Mouse (Mus musculus): ENCODE data around the gene Olfr1499. TPM values are rescaled to one million over a fixed set of nuclear protein-coding genes. Genes with fewer than 3 reads are reported as not detected.
"Not testable (repeated sequence)": the region's sequence is repeated elsewhere in the genome, so short reads cannot be mapped to it uniquely, and the experiment has no call there.

Gene Olfr1499
- not detected in 2 replicates for polyA plus RNA-seq (2015; fragmentation: Nextera tagmentation; extraction: Ambion mirVana)

DNA sequence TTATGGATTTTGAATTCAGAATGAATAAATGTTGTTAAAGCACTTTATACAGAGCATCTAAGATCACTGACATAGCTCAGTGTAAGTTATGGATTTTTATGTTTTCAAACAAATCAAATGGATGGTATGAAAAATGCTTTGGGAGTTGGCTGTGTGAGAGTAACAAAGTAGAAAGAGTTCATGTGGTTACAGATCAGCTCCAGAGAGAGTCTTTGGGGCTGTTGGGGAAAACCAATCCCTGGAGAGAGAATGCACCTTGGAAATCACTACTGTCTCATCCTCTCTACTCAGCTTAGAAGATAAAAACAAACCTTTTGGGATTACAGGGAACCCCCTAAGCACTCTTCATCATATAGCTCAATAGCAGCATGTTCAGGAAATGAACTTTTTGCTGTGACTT is at the start of gene Olfr1499:
TSS of gene Olfr1499 (minus strand) at position 101 of the 400 bp plus-strand sequence.
- no peak for ATAC-seq (ENCODE audit: insufficient number of reproducible peaks, insufficient read depth, low FRiP score, low TSS enrichment, low read depth)
- Histone ChIP-seq H3K4me1 (no peaks in the 10 kb centered on the region), H3K27me3 (no peaks in the 10 kb centered on the region), H3K4me3 (no peak within 1 kb of the TSS), H3K9ac (no peak within 1 kb of the TSS), H3K4me2 (no peak within 1 kb of the TSS), H3K9me3 (no peaks in the 10 kb centered on the region), H3K36me3 (no peaks in the 10 kb centered on the region), H3K27ac (no peak within 1 kb of the TSS)

DNA sequence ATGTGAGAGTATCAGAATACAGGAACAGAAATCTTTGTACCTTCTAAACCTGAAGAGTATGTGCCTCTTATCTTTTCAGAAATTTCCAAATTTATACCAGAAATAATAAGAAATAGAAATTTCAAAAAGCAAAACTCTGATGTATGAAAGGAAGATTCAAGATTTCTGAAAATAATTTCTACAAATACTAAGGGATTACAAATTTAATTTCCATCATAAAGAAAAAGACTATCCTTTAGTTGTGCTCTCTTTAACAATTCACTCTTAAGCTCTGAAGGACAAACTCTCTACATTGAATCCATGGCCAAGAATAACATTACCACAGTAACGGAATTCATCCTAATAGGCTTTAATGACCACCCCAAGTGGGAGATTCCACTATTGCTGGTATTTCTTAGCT is 42.2 kb upstream of the Olfr1499 start, which contains the start of gene Olfr1502:
TSS of gene Olfr1502 (plus strand) at position 301 of the 400 bp plus-strand sequence.
- H3K4me1 ChIP-seq = no peaks in the 10 kb centered on the region
- no peak within 1 kb of the TSS for H3K9ac ChIP-seq
- H3K4me3 ChIP-seq = no peak within 1 kb of the TSS
- no peak within 1 kb of the TSS for H3K4me2 ChIP-seq
- H3K27me3 ChIP-seq = no peaks in the 10 kb centered on the region
- H3K27ac ChIP-seq = no peak within 1 kb of the TSS
- no peak for ATAC-seq (ENCODE audit: insufficient number of reproducible peaks, insufficient read depth, low FRiP score, low TSS enrichment, low read depth)
- H3K9me3 ChIP-seq = no peaks in the 10 kb centered on the region
- 91% methylated on average over 1 of the region's 1 CpGs for whole genome bisulfite sequencing
- no peaks in the 10 kb centered on the region for H3K36me3 ChIP-seq

DNA sequence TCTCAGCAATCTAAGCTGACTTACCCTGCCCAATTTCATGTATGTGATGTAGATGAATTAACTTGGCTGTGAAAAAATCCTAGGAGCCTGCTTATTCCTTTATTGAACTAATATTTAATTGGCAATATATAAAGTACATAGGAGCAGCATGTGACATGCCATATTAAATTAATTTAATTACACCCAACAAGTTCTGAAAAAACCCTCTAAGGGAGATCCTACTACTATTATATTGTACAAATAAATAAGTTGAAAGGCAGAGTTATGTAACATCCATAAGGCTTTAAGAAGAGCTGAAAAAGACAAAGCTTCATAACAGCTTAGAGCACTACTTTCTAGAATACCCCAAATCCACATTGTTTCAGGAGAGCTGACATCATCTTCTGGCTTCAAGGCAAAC is 31.3 kb upstream of the Olfr1499 start, which contains the start of gene Olfr1501:
TSS of gene Olfr1501 (minus strand) at position 101 of the 400 bp plus-strand sequence.
- H3K27me3 ChIP-seq; H3K4me2 ChIP-seq; H3K4me3 ChIP-seq; ATAC-seq (ENCODE audit: insufficient number of reproducible peaks, insufficient read depth, low FRiP score, low TSS enrichment, low read depth); H3K4me1 ChIP-seq; H3K36me3 ChIP-seq; H3K9me3 ChIP-seq; H3K9ac ChIP-seq; H3K27ac ChIP-seq: not testable (repeated sequence)

DNA sequence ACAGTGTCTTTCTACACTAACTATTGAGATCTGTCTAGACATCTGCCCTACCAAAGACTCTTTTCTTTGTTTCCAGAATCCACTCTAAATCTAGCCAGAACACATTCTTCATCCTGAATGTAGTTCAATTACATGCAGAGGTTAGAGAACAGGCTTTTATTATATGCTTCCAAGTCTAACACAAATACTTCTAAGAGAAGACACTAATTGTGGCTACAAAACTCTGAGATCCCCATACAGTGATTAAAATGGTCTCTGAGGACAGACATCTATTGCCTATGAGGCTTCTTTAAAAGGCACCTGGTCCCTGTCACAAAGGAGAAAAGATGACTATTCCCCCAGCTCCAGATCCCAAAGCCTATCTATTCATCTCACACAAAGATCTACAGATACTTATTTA is 11.1 kb upstream of the Olfr1499 start, which contains the start of gene Olfr1500:
TSS of gene Olfr1500 (minus strand) at position 101 of the 400 bp plus-strand sequence.
- Histone ChIP-seq H3K9me3 (no peaks in the 10 kb centered on the region), H3K4me2 (no peak within 1 kb of the TSS), H3K4me1 (no peaks in the 10 kb centered on the region), H3K4me3 (no peak within 1 kb of the TSS), H3K27me3 (no peaks in the 10 kb centered on the region), H3K27ac (no peak within 1 kb of the TSS), H3K36me3 (no peaks in the 10 kb centered on the region), H3K9ac (no peak within 1 kb of the TSS)
- ATAC-seq (ENCODE audit: insufficient number of reproducible peaks, insufficient read depth, low FRiP score, low TSS enrichment, low read depth) = no peak

DNA sequence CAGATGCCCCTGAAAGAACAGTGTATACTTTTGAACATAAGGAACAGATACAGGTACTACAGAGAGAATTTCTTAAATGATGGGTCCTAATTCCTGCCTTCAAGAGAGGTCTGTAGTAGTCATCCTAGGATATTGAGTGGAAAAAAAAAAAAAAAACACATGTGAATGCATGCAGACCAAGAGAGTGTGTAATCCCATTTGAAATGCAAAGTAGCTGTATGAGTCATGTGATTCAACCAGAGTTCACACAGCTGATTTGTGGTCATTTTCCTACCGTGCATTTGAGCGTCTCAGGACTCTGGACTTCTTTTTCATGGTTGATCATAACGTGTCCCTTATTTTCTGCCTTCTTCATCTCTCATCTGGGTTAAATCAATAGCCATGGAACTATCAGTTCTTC is 9.2 kb upstream of the Olfr1499 start:
- Histone ChIP-seq H3K4me3 (no peak overlapping the region), H3K36me3 (no peaks in the 10 kb centered on the region), H3K9ac (no peak overlapping the region), H3K4me1 (no peaks in the 10 kb centered on the region), H3K4me2 (no peak overlapping the region), H3K9me3 (no peaks in the 10 kb centered on the region), H3K27me3 (no peaks in the 10 kb centered on the region), H3K27ac (no peak overlapping the region)
- 66% methylated on average over 3 of the region's 3 CpGs for WGBS
- no peak for ATAC-seq (ENCODE audit: insufficient number of reproducible peaks, insufficient read depth, low FRiP score, low TSS enrichment, low read depth)

DNA sequence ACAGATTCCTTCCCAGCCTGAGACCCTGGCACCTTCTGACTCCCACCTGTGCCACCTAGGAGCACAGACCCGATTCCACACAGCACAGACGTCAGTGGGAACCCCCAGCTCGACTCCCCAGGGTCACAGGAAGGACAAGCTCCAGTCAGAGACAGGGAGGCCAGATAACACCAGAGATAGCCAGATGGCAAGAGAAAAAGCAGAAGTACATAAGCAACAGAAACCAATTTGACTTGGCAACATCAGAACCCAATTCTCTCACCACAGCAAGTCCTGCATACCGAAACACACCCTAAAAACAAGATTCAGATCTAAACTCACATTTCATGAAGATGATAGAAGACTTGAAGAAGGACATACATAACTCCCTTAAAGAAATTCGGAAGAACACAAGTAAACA is 1.6 kb upstream of the Olfr1499 start:
- H3K9me3 ChIP-seq = no peaks in the 10 kb centered on the region
- no peak overlapping the region for H3K4me3 ChIP-seq
- ATAC-seq (ENCODE audit: insufficient number of reproducible peaks, insufficient read depth, low FRiP score, low TSS enrichment, low read depth) = no peak
- H3K4me2 ChIP-seq = no peak overlapping the region
- H3K36me3 ChIP-seq = no peaks in the 10 kb centered on the region
- H3K27me3 ChIP-seq = no peaks in the 10 kb centered on the region
- WGBS = 67% methylated on average over 5 of the region's 5 CpGs
- H3K9ac ChIP-seq = no peak overlapping the region
- no peak overlapping the region for H3K27ac ChIP-seq
- no peaks in the 10 kb centered on the region for H3K4me1 ChIP-seq

DNA sequence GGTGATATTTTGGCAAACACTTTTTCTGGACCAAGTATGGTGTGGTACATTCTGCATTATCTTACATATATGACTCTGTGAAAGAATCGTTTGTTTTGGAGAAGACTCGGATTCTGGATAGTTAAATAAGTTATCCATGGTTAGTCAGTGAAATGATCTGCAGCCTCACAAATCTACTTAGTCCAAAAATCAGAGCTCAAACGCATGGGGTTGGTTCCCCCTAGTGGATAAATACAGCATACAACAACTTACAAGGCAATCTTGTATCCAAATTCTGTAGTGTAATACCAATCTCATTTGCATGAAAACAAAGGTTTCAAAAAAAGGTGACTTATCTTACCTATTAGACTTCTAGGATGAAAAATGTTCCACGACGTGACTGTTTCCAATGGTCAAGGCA is 420 bp downstream of the Olfr1499 start:
- Histone ChIP-seq H3K4me1 (no peaks in the 10 kb centered on the region), H3K27me3 (no peaks in the 10 kb centered on the region), H3K9ac (no peak overlapping the region), H3K9me3 (no peaks in the 10 kb centered on the region), H3K27ac (no peak overlapping the region), H3K4me2 (no peak overlapping the region), H3K4me3 (no peak overlapping the region), H3K36me3 (no peaks in the 10 kb centered on the region)
- no peak for ATAC-seq (ENCODE audit: insufficient number of reproducible peaks, insufficient read depth, low FRiP score, low TSS enrichment, low read depth)
- WGBS = 34% methylated on average over 5 of the region's 5 CpGs

DNA sequence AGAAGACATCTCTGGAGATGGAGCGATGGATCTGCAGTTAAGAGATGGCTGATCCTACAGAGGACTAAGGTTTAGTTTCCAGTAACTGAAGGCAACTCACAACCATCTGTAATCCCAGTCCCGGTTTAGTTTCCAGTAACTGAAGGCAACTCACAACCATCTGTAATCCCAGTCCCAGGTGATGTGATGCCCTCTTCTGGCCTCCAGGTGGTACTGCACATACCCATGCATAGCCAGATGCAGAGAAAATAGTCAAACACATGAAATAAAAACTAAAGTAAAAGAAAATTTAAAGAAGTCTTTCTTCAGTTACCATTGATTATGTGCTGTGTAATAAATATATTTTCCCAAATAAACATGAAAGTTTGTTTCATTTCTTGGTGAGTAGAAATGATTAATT is 6.4 kb downstream of the Olfr1499 start:
- no peaks in the 10 kb centered on the region for H3K27me3 ChIP-seq
- 65% methylated on average over 2 of the region's 2 CpGs for WGBS

DNA sequence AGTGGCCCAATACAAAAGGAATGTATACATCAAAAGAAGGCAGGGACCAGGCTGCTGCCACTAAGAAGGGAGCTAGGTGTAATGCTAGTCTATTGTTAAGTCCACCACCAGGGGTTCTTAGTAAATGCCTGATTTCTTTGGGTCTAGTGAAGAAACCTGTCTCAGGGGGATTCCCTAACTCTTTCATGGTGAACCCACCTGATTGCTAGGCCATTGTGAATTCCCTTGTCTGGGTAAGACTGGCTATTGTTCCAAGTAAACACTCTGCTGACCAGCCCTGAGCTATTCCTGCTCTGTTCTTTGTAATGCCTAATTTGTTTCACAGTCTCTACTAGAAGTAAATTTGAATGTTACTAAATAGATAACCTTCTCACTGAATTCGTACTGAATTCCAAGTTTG is 13.8 kb downstream of the Olfr1499 start:
- H3K4me3 ChIP-seq; H3K9me3 ChIP-seq; H3K27ac ChIP-seq; ATAC-seq (ENCODE audit: insufficient number of reproducible peaks, insufficient read depth, low FRiP score, low TSS enrichment, low read depth); H3K36me3 ChIP-seq; H3K4me1 ChIP-seq; H3K9ac ChIP-seq; H3K27me3 ChIP-seq; H3K4me2 ChIP-seq: not testable (repeated sequence)
- WGBS = 64% methylated on average over 1 of the region's 1 CpGs

More for the DNA sequence above, 6.4 kb downstream of the Olfr1499 start:
- Histone ChIP-seq H3K27ac (no peak overlapping the region), H3K4me3 (no peak overlapping the region), H3K36me3 (no peaks in the 10 kb centered on the region), H3K4me1 (no peaks in the 10 kb centered on the region), H3K4me2 (no peak overlapping the region), H3K9ac (no peak overlapping the region), H3K9me3 (no peaks in the 10 kb centered on the region)
- no peak for ATAC-seq (ENCODE audit: insufficient number of reproducible peaks, insufficient read depth, low FRiP score, low TSS enrichment, low read depth)

DNA sequence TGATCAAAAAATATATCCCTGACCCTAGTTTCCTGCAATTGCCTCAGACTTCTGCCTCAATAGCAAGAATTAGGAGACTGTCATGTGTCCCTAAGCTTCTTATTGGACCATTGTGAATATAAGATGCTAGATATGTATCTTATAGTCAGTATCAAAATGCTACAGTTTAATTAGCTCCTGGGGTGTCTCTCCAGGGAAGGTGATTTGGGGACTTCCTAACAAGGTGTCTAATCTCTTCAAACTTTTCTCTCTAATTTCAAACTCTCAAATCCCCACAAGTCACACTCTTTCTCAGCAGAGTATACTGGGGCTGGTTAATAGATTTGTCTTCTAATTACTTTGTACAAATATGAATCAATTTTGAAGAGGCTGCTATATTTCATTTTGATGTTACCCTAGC is 21.1 kb downstream of the Olfr1499 start, which contains the start of gene Olfr1497:
TSS of gene Olfr1497 (minus strand) at position 101 of the 400 bp plus-strand sequence.
- Histone ChIP-seq H3K9ac (no peak within 1 kb of the TSS), H3K27ac (no peak within 1 kb of the TSS), H3K9me3 (no peaks in the 10 kb centered on the region), H3K27me3 (no peaks in the 10 kb centered on the region), H3K36me3 (no peaks in the 10 kb centered on the region), H3K4me2 (no peak within 1 kb of the TSS), H3K4me1 (no peaks in the 10 kb centered on the region), H3K4me3 (no peak within 1 kb of the TSS)
- no peak for ATAC-seq (ENCODE audit: insufficient number of reproducible peaks, insufficient read depth, low FRiP score, low TSS enrichment, low read depth)

DNA sequence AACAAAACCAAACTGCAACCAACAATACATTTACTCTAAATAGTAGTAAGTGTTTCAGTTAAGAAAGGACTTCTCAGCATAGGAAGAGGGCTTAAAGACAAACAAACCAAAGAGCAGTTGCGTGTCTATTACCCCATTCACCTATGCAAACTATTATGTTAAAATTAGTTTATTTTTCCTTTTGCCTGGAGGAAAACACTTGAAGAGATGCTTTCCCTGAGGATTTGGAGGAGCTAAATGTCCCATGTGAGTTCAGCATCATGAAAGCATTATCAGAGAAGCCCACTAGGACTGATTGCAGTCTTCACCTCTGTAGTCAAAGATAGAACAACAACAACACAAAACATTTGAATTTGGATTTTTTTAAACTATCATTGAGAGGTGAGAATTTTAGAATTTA is 41.7 kb downstream of the Olfr1499 start, which contains the start of gene Olfr1496:
TSS of gene Olfr1496 (plus strand) at position 301 of the 400 bp plus-strand sequence.
- H3K4me2 ChIP-seq = no peak within 1 kb of the TSS
- H3K4me1 ChIP-seq = no peaks in the 10 kb centered on the region
- no peak within 1 kb of the TSS for H3K27ac ChIP-seq
- H3K9me3 ChIP-seq = no peaks in the 10 kb centered on the region
- WGBS = 86% methylated on average over 1 of the region's 1 CpGs
- no peaks in the 10 kb centered on the region for H3K27me3 ChIP-seq
- no peaks in the 10 kb centered on the region for H3K36me3 ChIP-seq
- H3K4me3 ChIP-seq = no peak within 1 kb of the TSS
- no peak for ATAC-seq (ENCODE audit: insufficient number of reproducible peaks, insufficient read depth, low FRiP score, low TSS enrichment, low read depth)
- no peak within 1 kb of the TSS for H3K9ac ChIP-seq

DNA sequence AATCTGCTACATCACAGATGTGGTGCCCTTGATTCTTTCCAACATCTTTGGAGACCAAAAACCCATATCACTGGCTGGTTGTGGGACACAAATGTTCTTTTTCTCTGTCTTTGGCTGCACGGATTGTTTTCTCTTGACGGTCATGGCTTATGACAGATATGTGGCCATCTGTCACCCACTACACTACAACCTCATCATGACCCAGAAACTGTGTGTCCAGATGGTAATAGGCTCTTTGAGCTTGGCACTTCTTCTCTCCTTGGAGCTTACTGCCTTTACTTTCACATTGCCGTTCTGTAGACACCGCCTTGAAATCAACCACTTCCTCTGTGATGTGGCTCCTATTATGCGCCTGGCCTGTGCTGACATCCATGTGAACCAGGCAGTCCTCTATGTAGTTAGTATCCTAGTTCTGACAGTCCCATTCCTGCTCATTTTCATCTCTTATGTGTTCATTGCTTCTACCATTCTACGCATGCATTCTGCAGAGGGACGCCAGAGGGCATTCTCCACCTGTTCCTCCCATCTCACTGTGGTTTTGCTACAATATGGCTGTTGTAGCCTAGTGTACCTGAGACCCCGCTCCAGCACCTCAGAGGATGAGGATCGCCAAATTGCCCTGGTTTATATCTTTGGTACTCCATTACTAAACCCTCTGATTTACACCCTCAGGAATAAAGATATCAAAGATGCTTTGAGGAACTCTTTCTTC is 50.5 kb downstream of the Olfr1499 start:
- Histone ChIP-seq H3K36me3 (no peaks in the 10 kb centered on the region), H3K9me3 (no peaks in the 10 kb centered on the region), H3K9ac (no peak overlapping the region), H3K4me3 (no peak overlapping the region), H3K27ac (no peak overlapping the region), H3K4me2 (no peak overlapping the region), H3K4me1 (no peaks in the 10 kb centered on the region), H3K27me3 (no peaks in the 10 kb centered on the region)
- ATAC-seq (ENCODE audit: insufficient number of reproducible peaks, insufficient read depth, low FRiP score, low TSS enrichment, low read depth) = no peak
- 91% methylated on average over 9 of the region's 9 CpGs for WGBS
